Mouse (Mus musculus) megakaryocyte, adult 5-6 weeks (primary cell): ENCODE data around the gene Fgfr1op2. TPM values are rescaled to one million over a fixed set of nuclear protein-coding genes. Genes with fewer than 3 reads are reported as not detected.
A peak's percentile ranks its signal among the peaks of the same experiment; 100 is the strongest.

Experiments
- ATAC-seq: 2 replicates; pipeline ENCODE4 v1.8.0; 2016; ENCODE audit warnings: mild to moderate bottlenecking, inconsistent platforms; ENCODE audit not compliant: poor library complexity, severe bottlenecking
- total RNA-seq, 2 experiments: library from RNA; stranded (forward) in 1 of 2; stranded (reverse) in 1 of 2; fragments of 153-499, 151-499 nt in 1 of 2; fragments of 221-1000, 200-1000 nt in 1 of 2; gene quantifications; 2 replicates each; pipeline versions ENCODE4 v1.2.3 to v1.2.4; 2015 to 2017

Gene Fgfr1op2
- total RNA-seq, 2 experiments from 2014 or later, result 149 to 167 TPM

GRCm38 (mm10) chr6:146640068-146640965 lies 63.3 kb downstream of the Fgfr1op2 start:
- peak; percentile 28 for ATAC-seq

GRCm38 (mm10) chr6:146640991-146641390 lies 64.0 kb downstream of the Fgfr1op2 start:
- ATAC-seq, result no peak

GRCm38 (mm10) chr6:146641621-146642210 lies 64.7 kb downstream of the Fgfr1op2 start:
- peak; percentile 8; the same call in 1 of the 2 replicates for ATAC-seq

GRCm38 (mm10) chr6:146642276-146643183 lies 65.5 kb downstream of the Fgfr1op2 start, which contains the start of the genes Med21 and Tm7sf3:
Gene Med21, plus strand, starts transcription at chr6:146642547.
Gene Tm7sf3, minus strand, starts transcription at chr6:146642824.
- peak; percentile 81 for ATAC-seq

GRCm38 (mm10) chr6:146643184-146643570 lies 66.2 kb downstream of the Fgfr1op2 start:
- no peak for ATAC-seq

Other genes with a start within 250 kb of the Fgfr1op2 start
- 15.3 and 17.3 TPM in 2 replicates for gene Itpr2, start 75.0 kb upstream of the Fgfr1op2 start, total RNA-seq (2015)
- 22.8 and 26.9 TPM in 2 replicates for gene Itpr2, start 75.0 kb upstream of the Fgfr1op2 start, total RNA-seq (2017)
- 59.9 and 80.9 TPM in 2 replicates for gene Ints13, start 632 bp downstream of the Fgfr1op2 start, total RNA-seq (2015)
- 87.4 and 91.5 TPM in 2 replicates for gene Ints13, start 632 bp downstream of the Fgfr1op2 start, total RNA-seq (2017)
- gene Med21, start 65.3 kb downstream of the Fgfr1op2 start, total RNA-seq (2015), result 96.7 and 109 TPM in 2 replicates
- 76.2 and 82.8 TPM in 2 replicates for gene Med21, start 65.3 kb downstream of the Fgfr1op2 start, total RNA-seq (2017)
- 27.8 and 31.6 TPM in 2 replicates for gene Tm7sf3, start 65.6 kb downstream of the Fgfr1op2 start, total RNA-seq (2015)
- 40.3 and 40.4 TPM in 2 replicates for gene Tm7sf3, start 65.6 kb downstream of the Fgfr1op2 start, total RNA-seq (2017)
- 2.2 and 5.0 TPM in 2 replicates for gene Stk38l, start 147.8 kb downstream of the Fgfr1op2 start, total RNA-seq (2015)
- gene Stk38l, start 147.8 kb downstream of the Fgfr1op2 start, total RNA-seq (2017), result 2.8 and 3.7 TPM in 2 replicates
- gene Arntl2, start 218.9 kb downstream of the Fgfr1op2 start, total RNA-seq (2015), result 0.04 and 0.16 TPM in 2 replicates
- not detected in 2 replicates for gene Arntl2, start 218.9 kb downstream of the Fgfr1op2 start, total RNA-seq (2017)